ENCODE assay signal across 13 mouse cellular contexts in the genomic region with DNA sequence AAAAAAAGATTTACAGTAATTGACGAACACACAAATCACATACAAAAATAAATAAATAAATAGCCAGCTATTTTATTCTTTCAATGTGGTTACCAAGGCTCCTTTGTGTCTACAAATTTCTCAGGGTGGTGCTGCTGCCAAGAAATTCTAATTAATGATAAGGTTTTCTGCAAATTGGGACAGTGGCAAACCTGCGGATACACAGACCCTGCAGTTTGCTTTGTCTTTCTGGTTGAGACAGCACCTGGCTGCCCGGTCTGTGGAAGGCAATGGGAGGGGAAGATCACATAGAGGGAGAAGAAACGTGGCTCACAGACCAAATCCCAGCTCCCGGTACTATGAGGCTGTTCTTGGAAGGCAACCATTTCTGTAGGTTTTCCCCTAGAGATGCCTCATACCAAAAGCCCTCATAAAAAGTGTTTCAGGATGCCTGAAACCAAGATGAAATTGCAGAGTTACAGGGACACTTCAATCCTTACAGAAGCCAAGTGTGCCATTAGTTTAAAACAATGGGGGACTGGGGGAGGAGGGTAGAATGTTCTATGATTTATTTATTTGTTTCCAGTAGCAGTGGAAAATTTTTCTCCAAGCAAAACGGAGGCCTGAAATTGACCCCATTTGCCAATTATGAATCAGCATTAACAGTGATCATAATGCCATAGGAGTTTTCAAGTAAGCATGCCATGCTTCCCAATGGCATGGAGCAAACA. TPM values are rescaled to one million over a fixed set of nuclear protein-coding genes. Genes with fewer than 3 reads are reported as not detected.
DNase-seq lines count a peak whose midpoint lies in the region; ATAC-seq and TF ChIP-seq lines count a peak whose summit lies in the region.
"Had no signal": no experiment of that assay in that cellular context is flagged by ENCODE, and none has a peak within 500 bp of the region (broad histone marks: within the 10 kb centered on the region; RNA-seq: fewer than 3 reads in every experiment).

No protein-coding gene starts in this region.

- no peaks in the 10 kb centered on the region for H3K9me3 ChIP-seq in kidney, postnatal 0 days (replicated peaks; ENCODE audit: low read length)
- no peaks in the 10 kb centered on the region for H3K9me3 ChIP-seq in kidney, embryonic 16.5 days (ENCODE audit: low read length)
- H3K9me3 ChIP-seq in forebrain, embryonic 12.5 days: no peaks in the 10 kb centered on the region
- no peaks in the 10 kb centered on the region for H3K9me3 ChIP-seq in midbrain, embryonic 12.5 days
- no peaks in the 10 kb centered on the region for H3K9me3 ChIP-seq in embryonic facial prominence, embryonic 10.5 days
- no peaks in the 10 kb centered on the region for H3K9me3 ChIP-seq in heart, embryonic 11.5 days (replicated peaks; ENCODE audit: control insufficient read depth, low read length)
- H3K9me3 ChIP-seq: embryonic facial prominence, embryonic 12.5 days; G1E had no signal

- ATAC-seq in kidney, postnatal 0 days (replicated peaks; ENCODE audit: low FRiP score, low read depth): no peak
- ATAC-seq in kidney, embryonic 16.5 days (ENCODE audit: low FRiP score, low TSS enrichment): no peak
- ATAC-seq in forebrain, embryonic 12.5 days (ENCODE audit: low FRiP score): no peak
- no peak for ATAC-seq in midbrain, embryonic 12.5 days (ENCODE audit: low FRiP score, low read depth)
- ATAC-seq in heart, embryonic 11.5 days (replicated peaks; ENCODE audit: insufficient number of reproducible peaks, low FRiP score, low TSS enrichment): no peak

- TF ChIP-seq CTCF in kidney, postnatal 0 days (IDR thresholded peaks at IDR 0.05; ENCODE audit: low read depth): no peak

- 69% methylated on average over 6 of the region's 6 CpGs for WGBS in kidney, postnatal 0 days
- WGBS in kidney, embryonic 16.5 days: 70% methylated on average over 6 of the region's 6 CpGs
- 58% methylated on average over 6 of the region's 6 CpGs for WGBS in forebrain, embryonic 12.5 days
- 68% methylated on average over 6 of the region's 6 CpGs for WGBS in midbrain, embryonic 12.5 days
- WGBS in embryonic facial prominence, embryonic 10.5 days: 79% methylated on average over 6 of the region's 6 CpGs
- 77% methylated on average over 6 of the region's 6 CpGs for WGBS in heart, embryonic 11.5 days (ENCODE audit: insufficient replicate concordance)

- peak overlapping the region; percentile 7; the same call in 1 of the 2 replicates for H3K4me2 ChIP-seq in kidney, postnatal 0 days (ENCODE audit: low read length)
- no peak overlapping the region for H3K4me2 ChIP-seq in kidney, embryonic 16.5 days (replicated peaks; ENCODE audit: low read depth, low read length)
- peak overlapping the region; percentile 66 for H3K4me2 ChIP-seq in forebrain, embryonic 12.5 days
- peak overlapping the region; percentile 67 for H3K4me2 ChIP-seq in midbrain, embryonic 12.5 days (replicated peaks)
- no peak overlapping the region for H3K4me2 ChIP-seq in heart, embryonic 11.5 days
- H3K4me2 ChIP-seq: embryonic facial prominence, embryonic 12.5 days had no signal

- no peak overlapping the region for H3K4me3 ChIP-seq in kidney, postnatal 0 days (replicated peaks; ENCODE audit: low read depth, low read length)
- H3K4me3 ChIP-seq in kidney, embryonic 16.5 days (ENCODE audit: low read length): no peak overlapping the region
- no peak overlapping the region for H3K4me3 ChIP-seq in brown adipose tissue, adult 24 weeks (ENCODE audit: insufficient read depth, low read depth, low read length)
- H3K4me3 ChIP-seq in forebrain, embryonic 12.5 days (replicated peaks): peak overlapping the region; percentile 10
- H3K4me3 ChIP-seq in midbrain, embryonic 12.5 days: peak overlapping the region; percentile 22; the same call in 1 of the 2 replicates
- H3K4me3 ChIP-seq in embryonic facial prominence, embryonic 10.5 days: no peak overlapping the region
- no peak overlapping the region for H3K4me3 ChIP-seq in heart, embryonic 11.5 days (ENCODE audit: low read depth, low read length)
- H3K4me3 ChIP-seq: embryonic facial prominence, embryonic 12.5 days had no signal

- no peak overlapping the region for H3K9ac ChIP-seq in kidney, postnatal 0 days (ENCODE audit: low read depth, low read length)
- no peak overlapping the region for H3K9ac ChIP-seq in kidney, embryonic 16.5 days (replicated peaks; ENCODE audit: low read length)
- H3K9ac ChIP-seq in forebrain, embryonic 12.5 days: peak overlapping the region; percentile 36; the same call in 1 of the 2 replicates
- H3K9ac ChIP-seq in midbrain, embryonic 12.5 days (replicated peaks): peak overlapping the region; percentile 34; the same call in 1 of the 2 replicates
- no peak overlapping the region for H3K9ac ChIP-seq in heart, embryonic 11.5 days (ENCODE audit: low read depth, low read length)
- H3K9ac ChIP-seq: embryonic facial prominence, embryonic 12.5 days had no signal

- H3K27me3 ChIP-seq in kidney, postnatal 0 days (ENCODE audit: insufficient read depth, low read length): no peaks in the 10 kb centered on the region
- H3K27me3 ChIP-seq in kidney, embryonic 16.5 days (ENCODE audit: insufficient read depth, low read length): no peaks in the 10 kb centered on the region
- H3K27me3 ChIP-seq in forebrain, embryonic 12.5 days: no peaks in the 10 kb centered on the region
- no peaks in the 10 kb centered on the region for H3K27me3 ChIP-seq in midbrain, embryonic 12.5 days
- H3K27me3 ChIP-seq in embryonic facial prominence, embryonic 10.5 days (replicated peaks; ENCODE audit: low read depth, poor library complexity, severe bottlenecking): no peaks in the 10 kb centered on the region
- H3K27me3 ChIP-seq in heart, embryonic 11.5 days (ENCODE audit: control insufficient read depth, insufficient read depth, low read length): no peaks in the 10 kb centered on the region
- H3K27me3 ChIP-seq: embryonic facial prominence, embryonic 12.5 days had no signal

- no peaks in the 10 kb centered on the region; the same call in 1 of the 2 replicates for H3K4me1 ChIP-seq in kidney, postnatal 0 days (replicated peaks; ENCODE audit: insufficient read depth, low read length)
- H3K4me1 ChIP-seq in kidney, embryonic 16.5 days (ENCODE audit: insufficient read depth, low read length): peaks cover 23% of the 10 kb centered on the region
- H3K4me1 ChIP-seq in brown adipose tissue, adult 24 weeks (ENCODE audit: control insufficient read depth, insufficient read depth, insufficient read length, low read length): peaks cover 24% of the 10 kb centered on the region
- peaks cover 42% of the 10 kb centered on the region for H3K4me1 ChIP-seq in forebrain, embryonic 12.5 days
- H3K4me1 ChIP-seq in midbrain, embryonic 12.5 days: peaks cover 42% of the 10 kb centered on the region
- peaks cover 37% of the 10 kb centered on the region for H3K4me1 ChIP-seq in embryonic facial prominence, embryonic 10.5 days
- peaks cover 7% of the 10 kb centered on the region; the same call in 1 of the 2 replicates for H3K4me1 ChIP-seq in heart, embryonic 11.5 days (ENCODE audit: control insufficient read depth, insufficient read depth, low read length)

- no peaks in the 10 kb centered on the region for H3K36me3 ChIP-seq in kidney, postnatal 0 days (ENCODE audit: insufficient read depth, low read length)
- H3K36me3 ChIP-seq in kidney, embryonic 16.5 days (ENCODE audit: insufficient read depth, low read length): no peaks in the 10 kb centered on the region
- no peaks in the 10 kb centered on the region for H3K36me3 ChIP-seq in forebrain, embryonic 12.5 days (replicated peaks)
- H3K36me3 ChIP-seq in midbrain, embryonic 12.5 days: no peaks in the 10 kb centered on the region
- H3K36me3 ChIP-seq in embryonic facial prominence, embryonic 10.5 days (replicated peaks): no peaks in the 10 kb centered on the region
- H3K36me3 ChIP-seq in heart, embryonic 11.5 days (ENCODE audit: control insufficient read depth, insufficient read depth, low read length): no peaks in the 10 kb centered on the region
- H3K36me3 ChIP-seq: embryonic facial prominence, embryonic 12.5 days; G1E had no signal

- 0 out of 2 replicates have a peak overlapping the region, but pooled peaks have one; percentile 1 for H3K27ac ChIP-seq in kidney, postnatal 0 days
- H3K27ac ChIP-seq in kidney, embryonic 16.5 days (ENCODE audit: low read length): no peak overlapping the region
- H3K27ac ChIP-seq in brown adipose tissue, adult 24 weeks (replicated peaks; ENCODE audit: low read depth, low read length): 0 out of 2 replicates have a peak overlapping the region, but pooled peaks have one; percentile 4
- peak overlapping the region; percentile 56; the same call in 1 of the 2 replicates for H3K27ac ChIP-seq in forebrain, embryonic 12.5 days
- H3K27ac ChIP-seq in midbrain, embryonic 12.5 days (replicated peaks): peak overlapping the region; percentile 40
- no peak overlapping the region for H3K27ac ChIP-seq in embryonic facial prominence, embryonic 10.5 days (replicated peaks)
- no peak overlapping the region for H3K27ac ChIP-seq in heart, embryonic 11.5 days (ENCODE audit: low read depth, low read length)
- H3K27ac ChIP-seq: embryonic facial prominence, embryonic 12.5 days; macrophage had no signal

- no peak for DNase-seq in kidney, postnatal 0 days (ENCODE audit: low spot score)
- DNase-seq in embryonic facial prominence, embryonic 10.5 days (ENCODE audit: low spot score): no peak
- no peak for DNase-seq in layer of hippocampus, postnatal 10 days (ENCODE audit: low spot score in 2 of 2)
- DNase-seq: adrenal gland, adult 2 months; gastrocnemius, postnatal 36 days had no signal

RNA-seq across cellular contexts. Expression of gene Klf7, which starts 5.2 kb away (rescaled TPM):
- 17.9 and 19.2 TPM in 2 replicates for polyA plus RNA-seq in kidney, postnatal 0 days (2015; fragmentation: Nextera tagmentation; extraction: Ambion mirVana)
- polyA plus RNA-seq in kidney, embryonic 16.5 days (2015; fragmentation: Nextera tagmentation; extraction: Ambion mirVana): 23.6 and 26.8 TPM in 2 replicates
- 3.5 and 5.8 TPM in 2 replicates for polyA plus RNA-seq in brown adipose tissue, adult 24 weeks (2012; ENCODE audit: insufficient read depth, insufficient read length, missing spikeins)
- polyA plus RNA-seq in forebrain, embryonic 12.5 days (2016; fragmentation: Nextera tagmentation; extraction: Ambion mirVana): 40.7 and 46.9 TPM in 2 replicates
- 40.8 and 41.1 TPM in 2 replicates for polyA plus RNA-seq in midbrain, embryonic 12.5 days (2016; fragmentation: Nextera tagmentation; extraction: Ambion mirVana)
- 14.8 and 15.2 TPM in 2 replicates for polyA plus RNA-seq in embryonic facial prominence, embryonic 10.5 days (2016; fragmentation: Nextera tagmentation; extraction: Ambion mirVana)
- 14.5 and 16.2 TPM in 2 replicates for polyA plus RNA-seq in heart, embryonic 11.5 days (2014; fragmentation: Nextera tagmentation; extraction: Ambion mirVana)
- total RNA-seq in layer of hippocampus, postnatal 10 days (2021): 10 to 100 TPM; 77.8 to 78.3 TPM
- polyA plus RNA-seq: G1E had no signal

Comparison
In these comparisons a context has a peak if more than half of its experiments do, and no peak if none do; other contexts are left out.
1. H3K27ac ChIP-seq: peak in kidney, postnatal 0 days (single experiment), brown adipose tissue, adult 24 weeks (single experiment), forebrain, embryonic 12.5 days (single experiment) and midbrain, embryonic 12.5 days (single experiment); none in kidney, embryonic 16.5 days (single experiment), embryonic facial prominence, embryonic 10.5 days (single experiment) and heart, embryonic 11.5 days (single experiment).
2. H3K4me2 ChIP-seq: peak in kidney, postnatal 0 days (single experiment), forebrain, embryonic 12.5 days (single experiment) and midbrain, embryonic 12.5 days (single experiment); none in kidney, embryonic 16.5 days (single experiment) and heart, embryonic 11.5 days (single experiment).
3. H3K4me3 ChIP-seq: peak in forebrain, embryonic 12.5 days (single experiment) and midbrain, embryonic 12.5 days (single experiment); none in kidney, postnatal 0 days (single experiment), kidney, embryonic 16.5 days (single experiment), brown adipose tissue, adult 24 weeks (single experiment), embryonic facial prominence, embryonic 10.5 days (single experiment) and heart, embryonic 11.5 days (single experiment).
4. H3K9ac ChIP-seq: peak in forebrain, embryonic 12.5 days (single experiment) and midbrain, embryonic 12.5 days (single experiment); none in kidney, postnatal 0 days (single experiment), kidney, embryonic 16.5 days (single experiment) and heart, embryonic 11.5 days (single experiment).